Mouse (Mus musculus) splenic B cell, adult 2 months (primary cell): ENCODE measurements around the gene Cdk2ap2.
"Not testable (repeated sequence)": the region's sequence is repeated elsewhere in the genome, so short reads cannot be mapped to it uniquely, and the experiment has no call there.

Source experiments
- DNase-seq: peaks from one replicate; pipeline ENCODE4 v3.0.0-alpha.2; 2011; ENCODE audit warnings: low read depth, low spot score
- H3K27me3 ChIP-seq: 2 replicates; pipeline ENCODE4 v1.6.1; 2012; ENCODE audit warnings: mild to moderate bottlenecking, low read length, moderate library complexity, mixed read lengths; ENCODE audit not compliant: control insufficient read depth, poor library complexity, insufficient read depth, severe bottlenecking
- H3K36me3 ChIP-seq: 2 replicates; pipeline ENCODE4 v1.6.1; 2012; ENCODE audit warnings: mild to moderate bottlenecking, low read length, moderate library complexity, mixed read lengths; ENCODE audit not compliant: control insufficient read depth, poor library complexity, insufficient read depth, severe bottlenecking

Gene Cdk2ap2

DNA sequence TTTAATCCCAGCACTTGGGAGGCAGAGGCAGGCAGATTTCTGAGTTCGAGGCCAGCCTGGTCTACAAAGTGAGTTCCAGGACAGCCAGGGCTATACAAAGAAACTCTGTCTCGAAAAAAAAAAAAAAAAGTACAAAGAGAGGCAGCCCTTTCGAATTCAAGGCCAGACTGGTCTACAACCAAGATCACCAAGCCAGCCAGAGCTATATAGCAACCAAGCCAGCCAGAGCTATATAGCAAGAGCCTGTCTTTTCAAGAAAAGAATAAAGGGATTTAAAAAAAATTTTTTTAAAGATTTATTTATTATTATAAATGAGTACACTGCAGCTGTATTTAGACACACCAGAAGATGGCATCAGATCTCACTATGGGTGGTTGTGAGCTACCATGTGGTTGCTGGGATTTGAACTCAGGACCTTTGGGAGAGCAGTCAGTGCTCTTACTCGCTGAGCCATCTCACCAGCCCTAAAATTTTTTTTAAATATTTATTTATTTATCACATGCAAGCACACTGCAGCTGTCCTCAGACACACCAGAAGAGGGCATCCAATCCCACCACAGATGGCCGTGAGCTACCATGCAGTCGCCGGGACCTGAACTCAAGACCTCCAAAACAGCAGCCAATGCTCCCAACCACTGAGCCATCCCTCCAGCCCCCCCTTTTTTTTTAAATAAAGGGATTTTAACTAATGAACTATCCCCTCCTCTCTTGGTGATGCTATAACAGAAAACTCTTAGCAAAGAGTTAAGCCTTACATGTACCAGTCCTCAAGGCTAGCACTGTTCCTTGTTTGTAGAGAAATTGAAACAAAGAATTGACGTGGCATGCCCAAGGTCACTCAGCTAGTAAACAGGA, 36.7 kb upstream of the Cdk2ap2 start:
- not testable (repeated sequence) for DNase-seq, H3K27me3 ChIP-seq, H3K36me3 ChIP-seq

DNA sequence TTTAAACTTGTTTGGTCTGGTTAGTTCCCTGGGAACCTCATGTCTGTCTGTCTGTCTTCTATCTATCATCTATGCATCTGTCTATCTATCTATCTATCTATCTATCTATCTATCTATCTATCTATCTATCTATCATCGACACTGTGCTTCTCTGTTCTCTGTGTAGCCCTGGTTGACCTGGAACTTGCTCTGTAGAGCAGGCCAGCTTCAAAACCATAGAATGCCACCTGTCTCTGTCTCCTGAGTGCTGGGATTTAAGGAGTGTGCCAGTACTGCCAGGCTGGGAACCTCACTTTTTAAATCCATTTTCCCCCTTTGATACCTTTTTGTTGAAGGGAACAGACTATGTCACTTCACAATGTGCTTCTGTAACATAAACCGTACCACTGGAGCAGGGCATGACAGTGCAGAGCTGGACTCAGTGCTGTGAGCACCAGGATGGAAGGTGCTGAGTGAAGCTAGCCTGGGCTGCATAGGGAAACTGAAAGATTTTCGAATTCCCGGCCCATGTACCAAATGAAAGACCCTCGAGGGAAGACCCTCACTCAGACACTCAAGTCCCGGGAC, 36.0 kb upstream of the Cdk2ap2 start:
- Histone ChIP-seq H3K27me3 (no peaks in the 10 kb centered on the region), H3K36me3 (no peaks in the 10 kb centered on the region)
- no peak for DNase-seq

DNA sequence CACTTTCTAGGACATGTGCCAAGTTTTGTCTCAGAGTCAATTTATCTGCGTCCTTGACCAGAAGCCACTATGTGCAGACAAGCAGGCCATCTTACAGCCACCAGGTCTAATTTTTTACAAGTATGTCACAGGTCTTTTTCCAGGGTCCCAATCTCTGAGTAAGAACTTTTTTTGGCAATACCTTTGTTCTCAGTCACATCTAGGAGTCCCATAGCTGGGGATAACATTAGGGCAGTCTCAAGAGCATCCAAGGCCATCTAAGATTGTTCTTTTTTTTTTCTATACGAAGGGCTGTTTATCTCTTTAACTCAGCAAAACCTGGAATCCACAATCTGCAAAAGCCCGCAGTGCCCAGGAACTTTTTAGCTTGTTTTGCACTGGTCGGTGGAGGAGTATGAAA, 33.6 kb upstream of the Cdk2ap2 start:
- DNase-seq, H3K27me3 ChIP-seq, H3K36me3 ChIP-seq: not testable (repeated sequence)

DNA sequence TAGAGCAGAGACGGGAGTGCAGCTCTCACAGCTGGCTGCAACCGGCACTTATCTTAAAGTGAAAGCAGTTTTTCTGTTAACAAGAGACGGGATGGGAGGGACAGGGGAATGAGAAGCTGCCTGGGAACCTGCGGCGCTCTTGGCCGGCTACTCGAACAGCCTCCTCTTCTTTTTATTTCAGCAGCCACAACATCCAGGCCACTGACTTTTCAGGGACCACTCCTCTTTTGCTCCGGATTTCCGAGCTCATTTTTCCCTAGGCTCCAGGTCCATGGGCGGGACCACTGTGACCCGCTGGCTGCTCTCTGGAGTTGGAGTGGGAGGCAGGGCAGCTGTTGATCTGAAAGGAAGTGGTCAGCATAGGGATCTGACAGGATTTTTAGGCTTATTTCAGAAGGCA, 32.5 kb upstream of the Cdk2ap2 start:
- H3K27me3 ChIP-seq, DNase-seq, H3K36me3 ChIP-seq: not testable (repeated sequence)

GRCm38 (mm10) chr19:4066280-4066679, 30.7 kb upstream of the Cdk2ap2 start:
- DNase-seq, result no peak
- no peaks in the 10 kb centered on the region for H3K27me3 ChIP-seq
- no peaks in the 10 kb centered on the region for H3K36me3 ChIP-seq

- Histone ChIP-seq H3K27me3 (no peaks in the 10 kb centered on the region), H3K36me3 (no peaks in the 10 kb centered on the region)
- DNase-seq, result no peak
Observed at GRCm38 (mm10) chr19:4066877-4067276, 30.1 kb upstream of the Cdk2ap2 start.

- DNase-seq, result not testable (repeated sequence)
Observed at GRCm38 (mm10) chr19:4068242-4068641, 28.7 kb upstream of the Cdk2ap2 start.

GRCm38 (mm10) chr19:4068717-4069410, 28.1 kb upstream of the Cdk2ap2 start:
- Histone ChIP-seq H3K27me3 (no peaks in the 10 kb centered on the region), H3K36me3 (no peaks in the 10 kb centered on the region)
- no peak for DNase-seq

More at GRCm38 (mm10) chr19:4068242-4068641, 28.7 kb upstream of the Cdk2ap2 start:
- H3K27me3 ChIP-seq, H3K36me3 ChIP-seq: not testable (repeated sequence)

GRCm38 (mm10) chr19:4070311-4070710, 26.7 kb upstream of the Cdk2ap2 start:
- DNase-seq, result no peak
- no peaks in the 10 kb centered on the region for H3K27me3 ChIP-seq

DNA sequence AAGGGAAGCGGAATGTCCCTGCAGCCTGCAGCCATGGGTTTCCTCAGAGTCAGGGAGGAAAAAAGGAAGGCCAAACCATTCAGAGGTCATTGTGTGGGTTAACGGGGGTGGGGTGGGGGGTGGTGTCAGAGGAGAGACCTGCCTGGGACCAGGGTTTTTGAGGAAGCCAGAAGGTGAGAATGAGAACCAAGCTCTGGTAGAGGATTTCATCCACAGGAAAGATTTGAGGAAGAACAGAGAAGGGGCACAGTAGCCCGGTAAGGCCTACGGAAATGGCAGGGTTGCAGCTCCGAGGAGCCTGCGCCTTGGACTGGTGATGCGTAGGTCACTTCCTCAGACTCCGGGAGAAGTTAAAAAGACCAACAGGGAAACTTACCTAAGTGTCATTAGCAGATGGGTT, 26.2 kb upstream of the Cdk2ap2 start:
- Histone ChIP-seq H3K27me3 (no peaks in the 10 kb centered on the region), H3K36me3 (no peaks in the 10 kb centered on the region)
- no peak for DNase-seq

More at GRCm38 (mm10) chr19:4070311-4070710, 26.7 kb upstream of the Cdk2ap2 start:
- no peaks in the 10 kb centered on the region for H3K36me3 ChIP-seq

- DNase-seq, result no peak
- no peaks in the 10 kb centered on the region for H3K27me3 ChIP-seq
- no peaks in the 10 kb centered on the region for H3K36me3 ChIP-seq
Observed at GRCm38 (mm10) chr19:4071406-4071805, 25.6 kb upstream of the Cdk2ap2 start.

DNA sequence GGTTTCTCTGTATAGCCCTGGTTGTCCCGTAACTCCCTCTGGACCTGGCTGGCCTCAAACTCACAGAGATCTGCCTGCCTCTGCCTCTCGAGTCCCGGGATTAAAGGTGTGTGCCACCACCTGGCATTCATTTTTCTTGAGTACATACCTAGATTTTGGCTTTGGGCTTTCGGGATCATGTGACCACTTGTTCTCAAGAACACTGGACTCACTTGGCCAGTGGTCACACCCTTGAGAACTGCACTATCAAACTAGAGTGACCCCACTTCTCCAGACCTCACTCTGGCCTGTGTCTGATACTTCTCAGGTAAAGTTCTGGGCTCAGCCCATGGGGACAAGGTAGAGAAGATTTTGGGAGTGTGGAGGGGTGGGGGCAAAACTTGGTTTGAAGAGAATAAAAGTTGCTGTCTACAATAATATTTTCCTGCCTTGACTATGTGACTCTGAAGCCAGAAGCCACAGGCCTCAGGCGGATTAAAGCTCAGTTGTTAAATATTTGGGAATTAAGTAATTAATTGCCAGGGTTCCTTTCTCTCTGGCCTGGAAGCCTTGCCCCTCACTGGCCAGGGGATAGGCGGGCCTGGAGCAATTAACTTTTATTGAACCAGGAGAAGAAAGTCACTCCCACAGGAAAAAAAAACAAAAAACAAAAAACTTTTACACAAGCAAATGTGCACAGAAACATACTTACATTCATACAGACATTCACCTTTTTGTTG, 24.1 kb upstream of the Cdk2ap2 start:
- no peaks in the 10 kb centered on the region for H3K36me3 ChIP-seq
- no peak for DNase-seq
- no peaks in the 10 kb centered on the region for H3K27me3 ChIP-seq

DNA sequence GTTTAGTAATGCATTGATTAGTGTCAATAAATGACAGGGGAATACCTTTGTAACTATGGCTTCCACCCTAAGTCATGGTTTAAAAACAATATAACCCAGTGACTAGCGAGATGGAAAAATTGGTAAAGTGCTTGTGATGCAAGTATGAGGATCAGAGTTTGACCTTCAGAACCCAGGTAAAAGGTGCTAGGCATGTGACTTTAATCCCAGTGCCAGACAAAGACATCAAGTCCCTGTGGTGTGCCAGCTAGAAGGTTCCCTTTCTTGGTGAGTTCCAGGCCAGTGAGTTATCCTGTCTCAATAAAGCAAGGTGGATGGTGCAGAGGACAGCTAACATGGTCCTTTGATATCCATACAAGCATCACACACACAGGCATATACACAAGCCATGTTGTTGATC, 21.5 kb upstream of the Cdk2ap2 start:
- no peak for DNase-seq
- no peaks in the 10 kb centered on the region for H3K27me3 ChIP-seq
- no peaks in the 10 kb centered on the region for H3K36me3 ChIP-seq

GRCm38 (mm10) chr19:4079594-4079993, 17.4 kb upstream of the Cdk2ap2 start:
- H3K27me3 ChIP-seq, result 0 out of 2 replicates have a peak, but pooled peaks cover 2% of the 10 kb centered on the region
- no peak for DNase-seq
- H3K36me3 ChIP-seq, result no peaks in the 10 kb centered on the region
